Mouse (Mus musculus) heart, embryonic 15.5 days (tissue): ENCODE results near the gene Pnmal1. TPM values are rescaled to one million over a fixed set of nuclear protein-coding genes. Genes with fewer than 3 reads are reported as not detected.

Source experiments
- ATAC-seq: fragments of 200-750 bp; cut with Nextera tagmentation; replicated peaks from 2 replicates; pipeline ENCODE4 v1.8.0; 2017; ENCODE audit warnings: low read depth, moderate TSS enrichment; ENCODE audit not compliant: insufficient number of reproducible peaks, insufficient read depth, low FRiP score
- H3K27ac ChIP-seq: fragments of 300-500 bp; sonication (generic); 2 replicates; pipeline ENCODE4 v1.5.1; 2015; ENCODE audit warnings: mild to moderate bottlenecking, inconsistent platforms
- H3K27me3 ChIP-seq: fragments of 300-500 bp; sonication (generic); 2 replicates; pipeline ENCODE4 v1.6.1; 2015; ENCODE audit warnings: inconsistent platforms
- H3K36me3 ChIP-seq: fragments of 300-500 bp; sonication (generic); 2 replicates; pipeline ENCODE4 v1.6.1; 2015; ENCODE audit warnings: mild to moderate bottlenecking, inconsistent platforms
- H3K4me1 ChIP-seq: fragments of 300-500 bp; sonication (generic); replicated peaks from 2 replicates; pipeline ENCODE4 v1.6.1; 2015; ENCODE audit warnings: inconsistent platforms
- H3K4me2 ChIP-seq: fragments of 300-500 bp; sonication (generic); 2 replicates; pipeline ENCODE4 v1.6.1; 2015; ENCODE audit warnings: inconsistent platforms, mild to moderate bottlenecking, moderate library complexity
- H3K4me3 ChIP-seq: fragments of 300-500 bp; sonication (generic); 2 replicates; pipeline ENCODE4 v1.5.1; 2015; ENCODE audit warnings: mild to moderate bottlenecking, inconsistent platforms
- H3K9ac ChIP-seq: fragments of 300-500 bp; sonication (generic); 2 replicates; pipeline ENCODE4 v1.6.1; 2015; ENCODE audit warnings: mild to moderate bottlenecking, inconsistent platforms
- H3K9me3 ChIP-seq: fragments of 300-500 bp; sonication (generic); replicated peaks from 2 replicates; pipeline ENCODE4 v1.6.1; 2016; ENCODE audit warnings: inconsistent platforms
- WGBS: fragments of 180-500 bp; shearing (Covaris S2); methylation state at CpG from one replicate; pipeline ENCODE4 v1.1.7; 2015; ENCODE audit warnings: mixed read lengths; 5-methylcytosine and 5-hydroxymethylcytosine counted together
- polyA plus RNA-seq: library from polyadenylated mRNA; unstranded; fragments of >200 nt; fragmentation: Nextera tagmentation; extraction: Ambion mirVana; gene quantifications from 2 replicates; pipeline ENCODE4 v1.2.1, GENCODE M21; 2015

Pnmal1 gene
- polyA plus RNA-seq, 1 experiment from 2014 or later, result 0.05 TPM

DNA sequence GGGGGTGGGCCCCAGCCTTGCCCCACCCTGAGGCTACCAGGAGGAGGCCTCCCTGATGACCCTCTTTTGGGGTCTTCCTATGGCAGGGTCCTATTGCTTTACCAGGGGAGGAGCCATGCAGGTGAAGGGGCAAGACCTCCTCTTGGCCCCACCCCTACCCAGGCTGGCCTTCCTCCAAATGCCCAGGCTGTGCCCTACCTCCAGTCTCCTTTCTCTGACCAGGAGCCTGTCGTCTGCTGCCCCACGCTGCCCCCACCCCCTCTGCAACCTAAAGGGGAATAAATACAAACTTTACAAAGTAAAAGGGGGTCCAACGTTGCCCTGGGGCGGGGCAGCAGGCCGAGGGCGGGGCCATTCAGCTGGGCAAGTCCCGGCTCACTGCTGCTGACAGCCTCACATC lies 45.2 kb downstream of the Pnmal1 start:
- WGBS, result 81% methylated on average over 7 of the region's 7 CpGs
- Histone ChIP-seq H3K9ac (no peak overlapping the region), H3K4me1 (peaks cover 6% of the 10 kb centered on the region; the same call in 1 of the 2 replicates), H3K27me3 (no peaks in the 10 kb centered on the region), H3K4me3 (no peak overlapping the region), H3K9me3 (no peaks in the 10 kb centered on the region), H3K36me3 (peaks cover 68% of the 10 kb centered on the region), H3K4me2 (no peak overlapping the region), H3K27ac (no peak overlapping the region)
- ATAC-seq, result no peak

DNA sequence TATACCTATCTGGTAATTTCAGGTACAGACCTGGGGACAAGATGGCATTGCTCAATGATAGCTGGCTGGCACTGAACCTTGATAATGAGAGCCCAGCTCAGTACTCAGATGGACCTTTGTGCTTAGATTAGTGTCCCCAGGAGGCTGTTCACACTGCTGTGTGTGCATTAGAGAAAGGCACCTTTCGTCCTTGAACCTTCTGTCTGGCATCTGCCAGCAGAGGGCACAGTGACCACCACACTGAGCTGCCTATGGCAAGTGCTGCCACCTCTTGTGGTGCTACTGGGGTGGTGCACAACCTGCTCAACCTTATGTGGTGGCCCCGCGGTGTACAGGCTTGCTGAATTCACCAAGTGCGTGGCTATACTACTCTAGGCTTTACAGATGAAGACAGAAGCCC lies 47.8 kb downstream of the Pnmal1 start:
- Histone ChIP-seq H3K9ac (no peak overlapping the region), H3K4me2 (no peak overlapping the region), H3K4me1 (peaks cover 6% of the 10 kb centered on the region; the same call in 1 of the 2 replicates), H3K36me3 (peaks cover 80% of the 10 kb centered on the region), H3K27me3 (no peaks in the 10 kb centered on the region), H3K4me3 (no peak overlapping the region), H3K27ac (no peak overlapping the region), H3K9me3 (no peaks in the 10 kb centered on the region)
- WGBS, result 68% methylated on average over 4 of the region's 4 CpGs
- no peak for ATAC-seq

DNA sequence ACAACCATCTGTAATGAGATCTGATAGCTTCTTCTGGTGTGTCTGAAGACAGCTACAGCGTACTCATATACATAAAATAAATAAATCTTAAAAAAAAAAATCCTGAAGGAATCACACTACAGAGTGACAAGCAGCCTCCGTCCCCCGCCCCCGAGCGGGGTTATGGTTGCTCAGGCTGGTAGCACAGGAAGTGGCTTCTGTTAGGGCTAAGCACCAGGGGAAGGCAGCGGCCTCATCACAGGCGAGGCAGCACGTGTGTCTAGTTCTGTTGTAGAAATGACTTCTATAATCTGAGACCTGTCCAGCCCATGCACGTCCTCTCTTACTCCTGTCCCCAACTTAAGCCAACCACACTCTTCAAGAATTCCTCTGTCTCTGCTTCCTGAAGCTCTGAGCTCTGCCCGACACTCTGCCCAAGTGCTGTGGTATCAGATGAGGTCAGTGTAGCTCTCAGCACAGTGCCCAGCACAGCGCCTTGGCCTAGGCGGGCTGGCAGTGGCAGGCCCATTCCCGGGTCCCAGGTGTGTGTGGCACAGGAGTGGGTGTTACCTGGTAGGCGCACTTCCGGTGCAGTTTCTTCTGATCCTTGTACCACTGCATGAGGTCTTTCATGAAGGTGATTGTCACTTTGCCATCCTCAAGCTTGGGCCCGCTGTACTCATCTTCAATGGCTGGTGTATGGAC lies 50.0 kb downstream of the Pnmal1 start:
- Histone ChIP-seq H3K27me3 (no peaks in the 10 kb centered on the region), H3K4me3 (no peak overlapping the region), H3K9ac (no peak overlapping the region), H3K4me2 (no peak overlapping the region), H3K36me3 (peaks cover 92% of the 10 kb centered on the region), H3K9me3 (no peaks in the 10 kb centered on the region), H3K27ac (no peak overlapping the region), H3K4me1 (no peaks in the 10 kb centered on the region)
- 89% methylated on average over 16 of the region's 16 CpGs for WGBS
- no peak for ATAC-seq

DNA sequence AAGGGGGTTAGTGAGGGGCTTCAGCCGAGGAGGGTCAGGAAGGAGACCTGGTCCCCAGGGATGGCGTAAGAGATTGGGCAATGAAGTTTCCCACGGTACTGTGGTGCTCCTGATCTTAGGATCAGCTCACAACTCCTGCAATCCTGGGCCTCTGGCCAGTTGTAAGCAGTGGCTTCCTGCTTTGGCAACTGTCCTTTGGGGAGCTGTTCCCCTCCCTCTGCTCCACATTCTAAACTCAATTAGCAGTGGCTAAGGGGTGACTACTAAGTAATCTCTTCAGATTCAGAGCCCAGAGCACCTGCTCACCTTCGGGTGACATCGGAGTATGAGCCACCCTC lies 50.5 kb downstream of the Pnmal1 start:
- no peak for ATAC-seq
- H3K4me1 ChIP-seq, result no peaks in the 10 kb centered on the region
- no peak overlapping the region for H3K27ac ChIP-seq
- H3K4me3 ChIP-seq, result no peak overlapping the region
- H3K9ac ChIP-seq, result no peak overlapping the region
- no peaks in the 10 kb centered on the region for H3K27me3 ChIP-seq
- no peak overlapping the region for H3K4me2 ChIP-seq
- peaks cover 92% of the 10 kb centered on the region for H3K36me3 ChIP-seq
- 76% methylated on average over 5 of the region's 5 CpGs for whole genome bisulfite sequencing
- no peaks in the 10 kb centered on the region for H3K9me3 ChIP-seq

DNA sequence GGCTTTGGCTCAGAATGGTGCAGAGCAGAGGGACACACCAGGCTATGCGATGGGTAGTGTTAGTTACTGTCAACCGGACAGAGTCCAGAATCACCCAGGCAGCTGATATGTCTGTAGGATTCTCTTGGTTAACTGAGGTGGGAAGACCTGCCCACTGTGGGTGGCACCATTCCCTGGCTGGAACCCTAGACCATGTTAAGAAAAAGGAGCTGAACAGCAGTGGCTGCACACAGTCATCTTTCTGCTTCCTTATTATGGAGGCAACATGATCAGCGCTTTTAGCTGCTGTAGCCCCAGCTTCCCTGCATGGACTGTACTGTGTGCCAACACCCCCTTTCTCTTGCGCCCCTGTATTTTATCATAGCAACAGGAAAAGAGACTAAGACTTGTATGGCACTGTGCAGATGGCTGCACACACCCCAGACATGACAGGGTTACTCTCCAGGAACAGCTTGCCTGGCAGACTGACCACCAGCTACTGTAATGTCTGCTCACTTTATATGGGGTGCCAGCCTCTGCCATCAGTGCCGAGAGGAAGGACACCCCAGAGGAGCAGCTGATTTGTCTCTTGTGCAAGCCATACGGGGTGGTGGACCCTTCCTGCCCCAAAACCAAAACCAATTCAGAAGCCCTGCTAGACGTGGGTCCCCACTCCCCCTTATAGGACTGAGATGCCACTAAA lies 52.6 kb downstream of the Pnmal1 start:
- Histone ChIP-seq H3K4me1 (peaks cover 16% of the 10 kb centered on the region), H3K27me3 (no peaks in the 10 kb centered on the region), H3K27ac (no peak overlapping the region), H3K4me3 (no peak overlapping the region), H3K9ac (no peak overlapping the region), H3K9me3 (no peaks in the 10 kb centered on the region), H3K4me2 (no peak overlapping the region), H3K36me3 (peaks cover 88% of the 10 kb centered on the region)
- 87% methylated on average over 7 of the region's 7 CpGs for WGBS
- no peak for ATAC-seq

Other genes with a start within 250 kb of the Pnmal1 start
- not detected in 2 replicates for gene Ceacam9, start 237.8 kb upstream of the Pnmal1 start, polyA plus RNA-seq
- 194 and 219 TPM in 2 replicates for gene Ap2s1, start 221.3 kb upstream of the Pnmal1 start, polyA plus RNA-seq
- 40.2 and 46.4 TPM in 2 replicates for gene Slc1a5, start 178.3 kb upstream of the Pnmal1 start, polyA plus RNA-seq
- gene Strn4, start 143.8 kb upstream of the Pnmal1 start, polyA plus RNA-seq, result 73.9 and 90.0 TPM in 2 replicates
- gene Fkrp, start 142.9 kb upstream of the Pnmal1 start, polyA plus RNA-seq, result 30.8 and 32.7 TPM in 2 replicates
- gene Prkd2, start 116.8 kb upstream of the Pnmal1 start, polyA plus RNA-seq, result 9.9 and 13.3 TPM in 2 replicates
- gene Dact3, start 84.4 kb upstream of the Pnmal1 start, polyA plus RNA-seq, result 5.8 and 7.0 TPM in 2 replicates
- gene Gng8, start 67.9 kb upstream of the Pnmal1 start, polyA plus RNA-seq, result 4.2 and 5.2 TPM in 2 replicates
- gene Ptgir, start 53.2 kb upstream of the Pnmal1 start, polyA plus RNA-seq, result 0.86 and 1.2 TPM in 2 replicates
- 96.4 and 98.4 TPM in 2 replicates for gene Calm3, start 35.6 kb upstream of the Pnmal1 start, polyA plus RNA-seq
- gene Pnmal2, start 15.0 kb upstream of the Pnmal1 start, polyA plus RNA-seq, result 4.7 and 6.2 TPM in 2 replicates
- gene Gm42372, start 23.4 kb downstream of the Pnmal1 start, polyA plus RNA-seq, result 0.05 and 0.23 TPM in 2 replicates
- gene Ccdc8, start 33.0 kb downstream of the Pnmal1 start, polyA plus RNA-seq, result 28.1 and 34.0 TPM in 2 replicates
- gene Ppp5c, start 68.2 kb downstream of the Pnmal1 start, polyA plus RNA-seq, result 82.5 and 99.2 TPM in 2 replicates
- 36.4 and 44.0 TPM in 2 replicates for gene Hif3a, start 102.7 kb downstream of the Pnmal1 start, polyA plus RNA-seq
- 0.08 and 0.16 TPM in 2 replicates for gene Psg16, start 114.4 kb downstream of the Pnmal1 start, polyA plus RNA-seq
- gene Ceacam3, start 190.6 kb downstream of the Pnmal1 start, polyA plus RNA-seq, result not detected in 2 replicates
- not detected in 2 replicates for gene Psg29, start 243.8 kb downstream of the Pnmal1 start, polyA plus RNA-seq